Mouse (Mus musculus) heart, embryonic 10.5 days (tissue): ENCODE data around the gene Gstp2. TPM values are rescaled to one million over a fixed set of nuclear protein-coding genes. Genes with fewer than 3 reads are reported as not detected.

ENCODE experiments used
- DNase-seq: peaks from one replicate; pipeline ENCODE4 v3.0.0-alpha.2; 2017; ENCODE audit warnings: low spot score
- H3K27ac ChIP-seq: fragments of 300-500 bp; sonication (generic); 2 replicates; pipeline ENCODE4 v1.5.1; 2016; ENCODE audit warnings: mild to moderate bottlenecking
- H3K27me3 ChIP-seq: fragments of 300-500 bp; sonication (generic); 2 replicates; pipeline ENCODE4 v1.6.1; 2016; ENCODE audit warnings: mild to moderate bottlenecking; ENCODE audit not compliant: poor library complexity, insufficient read depth, severe bottlenecking
- H3K36me3 ChIP-seq: fragments of 300-500 bp; sonication (generic); 2 replicates; pipeline ENCODE4 v1.6.1; 2016; ENCODE audit warnings: mild to moderate bottlenecking, moderate library complexity
- H3K4me1 ChIP-seq: fragments of 300-500 bp; sonication (generic); 2 replicates; pipeline ENCODE4 v1.6.1; 2016; ENCODE audit warnings: mild to moderate bottlenecking
- H3K4me3 ChIP-seq: fragments of 300-500 bp; sonication (generic); 2 replicates; pipeline ENCODE4 v1.5.1; 2016; ENCODE audit warnings: mild to moderate bottlenecking, moderate library complexity
- H3K9me3 ChIP-seq: fragments of 300-500 bp; sonication (generic); 2 replicates; pipeline ENCODE4 v1.6.1; 2016; ENCODE audit warnings: mild to moderate bottlenecking, moderate library complexity
- WGBS: fragments of 180-500 bp; shearing (Covaris S2); methylation state at CpG from one replicate; pipeline ENCODE4 v1.1.7; 2016; 5-methylcytosine and 5-hydroxymethylcytosine counted together
- polyA plus RNA-seq: library from polyadenylated mRNA; unstranded; fragments of >200 nt; fragmentation: Nextera tagmentation; extraction: Ambion mirVana; gene quantifications from 2 replicates; pipeline ENCODE4 v1.2.1, GENCODE M21; 2016

Gene Gstp2
- polyA plus RNA-seq, result 2.9 TPM in 2 replicates

GRCm38 (mm10) chr19:4045966-4046865 is at the start of gene Gstp2:
Gene Gstp2, minus strand, starts transcription at chr19:4046023.
- Histone ChIP-seq H3K36me3 (no peaks in the 10 kb centered on the region), H3K27me3 (no peaks in the 10 kb centered on the region), H3K4me1 (0 out of 2 replicates have a peak, but pooled peaks cover 13% of the 10 kb centered on the region), H3K9me3 (no peaks in the 10 kb centered on the region), H3K4me3 (no peak within 1 kb of the TSS), H3K27ac (no peak within 1 kb of the TSS)
- WGBS, result 54% methylated on average over 16 of the region's 16 CpGs
- no peak for DNase-seq

- Histone ChIP-seq H3K27me3 (no peaks in the 10 kb centered on the region), H3K4me1 (peaks cover 36% of the 10 kb centered on the region), H3K27ac (no peak overlapping the region), H3K4me3 (no peak overlapping the region), H3K36me3 (0 out of 2 replicates have a peak, but pooled peaks cover 2% of the 10 kb centered on the region), H3K9me3 (no peaks in the 10 kb centered on the region)
- no peak for DNase-seq
- 75% methylated on average over 5 of the region's 5 CpGs for WGBS
These were observed 49.0 kb upstream of the Gstp2 start for GRCm38 (mm10) chr19:4094774-4095303.

GRCm38 (mm10) chr19:4094348-4094747 is 48.5 kb upstream of the Gstp2 start:
- Histone ChIP-seq H3K27ac (no peak overlapping the region), H3K4me1 (peaks cover 31% of the 10 kb centered on the region), H3K27me3 (peaks cover 1% of the 10 kb centered on the region; the same call in 1 of the 2 replicates), H3K9me3 (no peaks in the 10 kb centered on the region), H3K4me3 (no peak overlapping the region), H3K36me3 (0 out of 2 replicates have a peak, but pooled peaks cover 2% of the 10 kb centered on the region)
- no peak for DNase-seq
- WGBS, result 76% methylated on average over 3 of the region's 3 CpGs

GRCm38 (mm10) chr19:4093772-4094171 is 47.9 kb upstream of the Gstp2 start:
- peaks cover 7% of the 10 kb centered on the region; the same call in 1 of the 2 replicates for H3K27me3 ChIP-seq
- WGBS, result 63% methylated on average over 7 of the region's 7 CpGs
- H3K9me3 ChIP-seq, result no peaks in the 10 kb centered on the region
- H3K27ac ChIP-seq, result no peak overlapping the region
- H3K4me1 ChIP-seq, result peaks cover 25% of the 10 kb centered on the region
- H3K36me3 ChIP-seq, result 0 out of 2 replicates have a peak, but pooled peaks cover 2% of the 10 kb centered on the region
- H3K4me3 ChIP-seq, result no peak overlapping the region
- DNase-seq, result no peak

GRCm38 (mm10) chr19:4092750-4093149 is 46.9 kb upstream of the Gstp2 start:
- Histone ChIP-seq H3K4me1 (peaks cover 15% of the 10 kb centered on the region), H3K9me3 (no peaks in the 10 kb centered on the region), H3K27ac (no peak overlapping the region), H3K36me3 (no peaks in the 10 kb centered on the region), H3K27me3 (peaks cover 10% of the 10 kb centered on the region; the same call in 1 of the 2 replicates), H3K4me3 (no peak overlapping the region)
- DNase-seq, result no peak
- 90% methylated on average over 3 of the region's 3 CpGs for WGBS

- peaks cover 16% of the 10 kb centered on the region for H3K27me3 ChIP-seq
These were observed 45.6 kb upstream of the Gstp2 start for GRCm38 (mm10) chr19:4091383-4091782.

GRCm38 (mm10) chr19:4090446-4090845 is 44.6 kb upstream of the Gstp2 start:
- Histone ChIP-seq H3K27me3 (peaks cover 22% of the 10 kb centered on the region), H3K9me3 (no peaks in the 10 kb centered on the region), H3K4me1 (no peaks in the 10 kb centered on the region), H3K36me3 (no peaks in the 10 kb centered on the region), H3K27ac (no peak overlapping the region), H3K4me3 (no peak overlapping the region)
- WGBS, result 80% methylated on average over 3 of the region's 3 CpGs
- DNase-seq, result no peak

More at GRCm38 (mm10) chr19:4091383-4091782, 45.6 kb upstream of the Gstp2 start:
- Histone ChIP-seq H3K36me3 (no peaks in the 10 kb centered on the region), H3K4me3 (no peak overlapping the region), H3K27ac (no peak overlapping the region), H3K9me3 (no peaks in the 10 kb centered on the region), H3K4me1 (peaks cover 3% of the 10 kb centered on the region)
- DNase-seq, result no peak
- WGBS, result 54% methylated on average over 2 of the region's 2 CpGs

GRCm38 (mm10) chr19:4089128-4089527 is 43.3 kb upstream of the Gstp2 start:
- no peak for DNase-seq
- no peaks in the 10 kb centered on the region for H3K9me3 ChIP-seq
- WGBS, result 78% methylated on average over 6 of the region's 6 CpGs
- no peak overlapping the region for H3K27ac ChIP-seq
- H3K27me3 ChIP-seq, result peaks cover 29% of the 10 kb centered on the region
- H3K4me3 ChIP-seq, result no peak overlapping the region
- no peaks in the 10 kb centered on the region for H3K4me1 ChIP-seq
- H3K36me3 ChIP-seq, result no peaks in the 10 kb centered on the region

GRCm38 (mm10) chr19:4088146-4088545 is 42.3 kb upstream of the Gstp2 start:
- no peak overlapping the region for H3K4me3 ChIP-seq
- DNase-seq, result peak; percentile 64
- 50% methylated on average over 5 of the region's 5 CpGs for WGBS
- H3K27me3 ChIP-seq, result peaks cover 38% of the 10 kb centered on the region
- no peaks in the 10 kb centered on the region for H3K4me1 ChIP-seq
- H3K36me3 ChIP-seq, result no peaks in the 10 kb centered on the region
- H3K27ac ChIP-seq, result no peak overlapping the region
- no peaks in the 10 kb centered on the region for H3K9me3 ChIP-seq

- Histone ChIP-seq H3K9me3 (no peaks in the 10 kb centered on the region), H3K27ac (no peak overlapping the region), H3K4me1 (no peaks in the 10 kb centered on the region), H3K36me3 (no peaks in the 10 kb centered on the region), H3K4me3 (no peak overlapping the region), H3K27me3 (peaks cover 48% of the 10 kb centered on the region)
- peak; percentile 43 for DNase-seq
- 89% methylated on average over 5 of the region's 5 CpGs for WGBS
These were observed 41.3 kb upstream of the Gstp2 start for GRCm38 (mm10) chr19:4087090-4087489.

- Histone ChIP-seq H3K4me1 (no peaks in the 10 kb centered on the region), H3K9me3 (no peaks in the 10 kb centered on the region), H3K4me3 (no peak overlapping the region), H3K27ac (no peak overlapping the region), H3K36me3 (no peaks in the 10 kb centered on the region), H3K27me3 (peaks cover 52% of the 10 kb centered on the region)
- WGBS, result 81% methylated on average over 15 of the region's 15 CpGs
- peak; percentile 69 for DNase-seq
These were observed 40.3 kb upstream of the Gstp2 start for GRCm38 (mm10) chr19:4086156-4086555.

GRCm38 (mm10) chr19:4084984-4085383 is 39.2 kb upstream of the Gstp2 start:
- Histone ChIP-seq H3K27me3 (peaks cover 52% of the 10 kb centered on the region), H3K36me3 (no peaks in the 10 kb centered on the region), H3K27ac (no peak overlapping the region), H3K4me3 (no peak overlapping the region), H3K4me1 (no peaks in the 10 kb centered on the region), H3K9me3 (no peaks in the 10 kb centered on the region)
- WGBS, result 89% methylated on average over 1 of the region's 1 CpGs
- DNase-seq, result peak; percentile 58

GRCm38 (mm10) chr19:4083826-4084225 is 38.0 kb upstream of the Gstp2 start:
- Histone ChIP-seq H3K27me3 (peaks cover 49% of the 10 kb centered on the region), H3K27ac (no peak overlapping the region), H3K4me1 (no peaks in the 10 kb centered on the region), H3K4me3 (no peak overlapping the region), H3K36me3 (no peaks in the 10 kb centered on the region), H3K9me3 (no peaks in the 10 kb centered on the region)
- DNase-seq, result no peak
- 25% methylated on average over 8 of the region's 8 CpGs for WGBS
